Mouse (Mus musculus): Measurements from ENCODE around the gene Olfr698. TPM values are rescaled to one million over a fixed set of nuclear protein-coding genes. Genes with fewer than 3 reads are reported as not detected.
"Not testable (repeated sequence)": the region's sequence is repeated elsewhere in the genome, so short reads cannot be mapped to it uniquely, and the experiment has no call there.

The Olfr698 gene
- not detected for total RNA-seq (2022)

GRCm38 (mm10) chr7:106755297-106755696 is at the start of gene Olfr698:
Olfr698 (minus strand) TSS chr7:106755397.
- no peak for DNase-seq

GRCm38 (mm10) chr7:106793098-106793497 is 37.9 kb upstream of the Olfr698 start, which contains the start of gene Olfr699:
Olfr699 (minus strand) TSS chr7:106793198.
- no peak for DNase-seq

- DNase-seq = no peak
These were observed 33.1 kb upstream of the Olfr698 start for GRCm38 (mm10) chr7:106788330-106788729.

GRCm38 (mm10) chr7:106761008-106761407 is 5.8 kb upstream of the Olfr698 start:
- not testable (repeated sequence) for DNase-seq

- DNase-seq = no peak
These were observed 3.6 kb upstream of the Olfr698 start for GRCm38 (mm10) chr7:106758800-106759199.

- DNase-seq = no peak
These were observed 9.4 kb downstream of the Olfr698 start for GRCm38 (mm10) chr7:106745811-106746210.

- no peak for DNase-seq
These were observed 12.9 kb downstream of the Olfr698 start, which contains the start of gene Olfr697 for GRCm38 (mm10) chr7:106742343-106742742. Olfr697 (minus strand) TSS chr7:106742443.

- DNase-seq = no peak
These were observed 18.2 kb downstream of the Olfr698 start for GRCm38 (mm10) chr7:106737028-106737427.

GRCm38 (mm10) chr7:106733717-106734116 is 21.5 kb downstream of the Olfr698 start:
- DNase-seq = no peak

GRCm38 (mm10) chr7:106725654-106726053 is 29.5 kb downstream of the Olfr698 start:
- not testable (repeated sequence) for DNase-seq

GRCm38 (mm10) chr7:106716296-106716695 is 38.9 kb downstream of the Olfr698 start, which contains the start of gene Olfr695:
Olfr695 (minus strand) TSS chr7:106716396.
- no peak for DNase-seq

- no peak for DNase-seq
These were observed 43.7 kb downstream of the Olfr698 start for GRCm38 (mm10) chr7:106711463-106711862.

- DNase-seq = not testable (repeated sequence)
These were observed 47.5 kb downstream of the Olfr698 start for GRCm38 (mm10) chr7:106707705-106708104.

Other genes starting within 250 kb of the Olfr698 start
- not detected for gene Olfr693, start 74.8 kb downstream of the Olfr698 start, total RNA-seq (2022)
- not detected for gene Olfr694, start 63.6 kb downstream of the Olfr698 start, total RNA-seq (2022)
- gene Olfr695, start 39.0 kb downstream of the Olfr698 start, total RNA-seq (2022) = not detected
- not detected for gene Olfr697, start 13.0 kb downstream of the Olfr698 start, total RNA-seq (2022)
- not detected for gene Olfr699, start 37.8 kb upstream of the Olfr698 start, total RNA-seq (2022)
- not detected for gene Olfr700, start 53.4 kb upstream of the Olfr698 start, total RNA-seq (2022)
- not detected for gene Olfr701, start 58.7 kb upstream of the Olfr698 start, total RNA-seq (2022)
- not detected for gene Olfr702, start 78.5 kb upstream of the Olfr698 start, total RNA-seq (2022)
- not detected for gene Olfr703, start 88.0 kb upstream of the Olfr698 start, total RNA-seq (2022)
- not detected for gene Olfr704, start 107.8 kb upstream of the Olfr698 start, total RNA-seq (2022)
- gene Olfr705, start 121.5 kb upstream of the Olfr698 start, total RNA-seq (2022) = not detected
- gene Olfr706, start 132.8 kb upstream of the Olfr698 start, total RNA-seq (2022) = not detected
- gene Olfr707, start 145.8 kb upstream of the Olfr698 start, total RNA-seq (2022) = not detected
- not detected for gene Olfr1532-ps1, start 152.6 kb upstream of the Olfr698 start, total RNA-seq (2022)
- gene Olfr709-ps1, start 176.8 kb upstream of the Olfr698 start, total RNA-seq (2022) = not detected
- not detected for gene Olfr710, start 192.9 kb upstream of the Olfr698 start, total RNA-seq (2022)
- not detected for gene Olfr6, start 208.5 kb upstream of the Olfr698 start, total RNA-seq (2022)
- not detected for gene Olfr711, start 220.1 kb upstream of the Olfr698 start, total RNA-seq (2022)

Measured in adrenal gland, adult 8-10 months (tissue).